Mouse (Mus musculus) layer of hippocampus, adult 8-10 months (tissue): Measurements from ENCODE around the gene Ncoa1. TPM values are rescaled to one million over a fixed set of nuclear protein-coding genes. Genes with fewer than 3 reads are reported as not detected.

Source experiments
- DNase-seq, 2 experiments: peaks; one replicate each; pipeline ENCODE4 v3.0.0; 2022; ENCODE audit warnings: low spot score in 2 of 2
- total RNA-seq, 4 experiments: library from RNA; stranded (reverse); gene quantifications; 2 replicates each; pipeline ENCODE4 v1.2.4; 2022

The Ncoa1 gene
- total RNA-seq, 4 experiments from 2014 or later = 116 to 149 (median 137) TPM

GRCm38 (mm10) chr12:4230156-4230555 lies 246.8 kb downstream of the Ncoa1 start:
- DNase-seq = no peak

- DNase-seq = no peak
These were observed 264.1 kb downstream of the Ncoa1 start for GRCm38 (mm10) chr12:4212908-4213307.

- DNase-seq = no peak
These were observed 265.8 kb downstream of the Ncoa1 start for GRCm38 (mm10) chr12:4211174-4211573.

GRCm38 (mm10) chr12:4209196-4209595 lies 267.8 kb downstream of the Ncoa1 start:
- no peak for DNase-seq

GRCm38 (mm10) chr12:4208405-4209133 lies 268.4 kb downstream of the Ncoa1 start:
- peak in 1 of 2 experiments; percentile 63 for DNase-seq

GRCm38 (mm10) chr12:4206106-4206505 lies 270.9 kb downstream of the Ncoa1 start:
- DNase-seq = no peak

- no peak for DNase-seq
These were observed 274.8 kb downstream of the Ncoa1 start for GRCm38 (mm10) chr12:4202206-4202605.

- DNase-seq = peak in 1 of 2 experiments; percentile 68
These were observed 275.4 kb downstream of the Ncoa1 start for GRCm38 (mm10) chr12:4201454-4202200.

GRCm38 (mm10) chr12:4199271-4199670 lies 277.7 kb downstream of the Ncoa1 start:
- DNase-seq = no peak

- DNase-seq = no peak
These were observed 278.3 kb downstream of the Ncoa1 start for GRCm38 (mm10) chr12:4198702-4199101.

Other genes with a start within 250 kb of the Ncoa1 start
- 1 to 10 TPM; 7.8 to 9.1 (median 8.5) TPM for gene Ptrhd1, start 243.2 kb downstream of the Ncoa1 start, total RNA-seq
- gene Cenpo, start 242.9 kb downstream of the Ncoa1 start, total RNA-seq = 1 to 10 TPM; 3.3 to 5.7 (median 4.7) TPM
- gene Itsn2, start 115.5 kb upstream of the Ncoa1 start, total RNA-seq = 100 to 1,000 TPM in 1 of 4 experiments, 10 to 100 TPM in 3; 84.0 to 104 (median 91.1) TPM
- gene Gm3625, start 115.7 kb upstream of the Ncoa1 start, total RNA-seq = not detected